Mouse (Mus musculus) naive thymus-derived CD4-positive, alpha-beta T cell, adult 5 months (primary cell): ENCODE measurements around the gene Nup210. TPM values are rescaled to one million over a fixed set of nuclear protein-coding genes. Genes with fewer than 3 reads are reported as not detected.

Experiments used
- polyA plus RNA-seq: library from polyadenylated mRNA; unstranded; fragments of 100-300 nt; shearing (Covaris generic); gene quantifications from one replicate; pipeline ENCODE4 v1.2.1, GENCODE M21; 2017

The Nup210 gene
- polyA plus RNA-seq: 313 TPM

GRCm38 (mm10) chr6:91116244-91117145 lies at the start of gene Nup210:
Gene Nup210 (minus strand): TSS chr6:91116829.

GRCm38 (mm10) chr6:91156554-91157236 lies 40.1 kb upstream of the Nup210 start, which contains the start of gene Hdac11:
Gene Hdac11 (plus strand): TSS chr6:91156665.

GRCm38 (mm10) chr6:90988648-90989317 lies 127.8 kb downstream of the Nup210 start, which contains the start of gene Iqsec1:
Gene Iqsec1 (minus strand): TSS chr6:90988685.

Other genes starting within 250 kb of the Nup210 start
- gene Iqsec1, start 128.1 kb downstream of the Nup210 start, polyA plus RNA-seq: 7.7 TPM
- gene Hdac11, start 39.8 kb upstream of the Nup210 start, polyA plus RNA-seq: 0.41 TPM
- not detected for gene Fbln2, start 95.6 kb upstream of the Nup210 start, polyA plus RNA-seq